Mouse (Mus musculus) olfactory bulb, adult 2 months (tissue): ENCODE measurements around the gene Ssc5d. TPM values are rescaled to one million over a fixed set of nuclear protein-coding genes. Genes with fewer than 3 reads are reported as not detected.

Experiments
- H3K27ac ChIP-seq: fragments of 200-500 bp; 2 replicates; pipeline ENCODE4 v1.5.1; 2012; ENCODE audit warnings: low read depth, low read length; ENCODE audit not compliant: insufficient read depth
- H3K4me1 ChIP-seq: fragments of 200-500 bp; 2 replicates; pipeline ENCODE4 v1.6.1; 2012; ENCODE audit warnings: low read length; ENCODE audit not compliant: control insufficient read depth, insufficient read depth
- H3K4me3 ChIP-seq: fragments of 200-500 bp; 2 replicates; pipeline ENCODE4 v1.5.1; 2012; ENCODE audit warnings: mild to moderate bottlenecking, low read depth, low read length, moderate library complexity; ENCODE audit not compliant: insufficient read depth
- CTCF ChIP-seq: fragments of 200-500 bp; IDR thresholded peaks from 2 replicates; pipeline ENCODE4 v1.5.1; 2012; ENCODE audit warnings: low read depth, mild to moderate bottlenecking, low read length, moderate library complexity; ENCODE audit not compliant: insufficient read depth
- POLR2A ChIP-seq: fragments of 200-500 bp; IDR thresholded peaks from 2 replicates; pipeline ENCODE4 v1.6.1; 2012; ENCODE audit warnings: mild to moderate bottlenecking, low read depth, low read length, moderate library complexity; ENCODE audit not compliant: insufficient read depth
- WGBS: fragments of 180-500 bp; shearing (Covaris S2); methylation state at CpG from one replicate; pipeline ENCODE4 v1.1.7; 2018; 5-methylcytosine and 5-hydroxymethylcytosine counted together
- polyA plus RNA-seq: library from polyadenylated mRNA; stranded (reverse); fragments of >200 nt; gene quantifications from 2 replicates; pipeline ENCODE4 v1.2.4, GENCODE M21; 2012; ENCODE audit warnings: low replicate concordance; ENCODE audit not compliant: missing spikeins, insufficient read depth, insufficient read length

The Ssc5d gene
- polyA plus RNA-seq, 1 experiment = not detected

DNA sequence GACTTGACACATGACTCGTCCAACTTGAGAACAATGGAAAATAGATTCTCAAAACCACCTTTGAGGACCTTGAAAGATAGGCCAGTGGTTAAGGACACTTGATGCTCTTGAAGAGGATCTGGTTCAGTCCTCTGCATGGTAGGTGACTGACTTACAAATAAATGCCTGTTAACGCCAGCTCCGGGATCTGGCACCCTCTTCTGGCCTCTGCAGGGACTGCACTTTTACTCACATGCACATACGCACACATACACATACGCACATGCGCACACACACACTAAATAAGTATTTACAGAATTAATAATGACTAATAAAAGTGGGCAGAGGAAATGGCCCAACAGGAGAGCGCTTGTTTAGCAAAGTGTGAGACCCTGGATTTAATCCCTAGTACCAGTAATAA lies 51.2 kb downstream of the Ssc5d start:
- Histone ChIP-seq H3K4me1 (peaks cover 8% of the 10 kb centered on the region), H3K27ac (no peak overlapping the region), H3K4me3 (no peak overlapping the region)
- 97% methylated on average over 7 of the region's 7 CpGs for WGBS
- TF ChIP-seq CTCF (no peak), POLR2A (no peak)

DNA sequence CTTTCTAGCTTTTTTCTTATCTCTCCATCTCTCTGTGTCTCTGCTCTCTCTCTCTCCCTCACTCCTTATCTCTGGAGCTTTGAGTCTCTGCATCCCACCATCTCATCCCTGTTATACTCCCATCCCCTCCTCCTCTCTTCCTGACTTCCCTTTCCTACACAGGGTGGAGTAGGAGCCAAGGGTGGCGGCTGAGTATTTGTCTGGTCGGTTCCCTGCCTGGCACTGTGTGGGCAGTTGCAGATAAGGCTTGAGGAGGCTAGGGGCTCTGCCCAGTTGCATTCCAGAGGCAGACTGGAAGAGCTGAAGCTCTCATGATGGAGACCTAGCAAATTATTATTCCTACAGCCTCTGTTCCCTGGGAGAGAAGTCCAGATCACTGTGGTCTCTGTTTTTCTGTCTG lies 62.7 kb downstream of the Ssc5d start:
- Histone ChIP-seq H3K27ac (no peak overlapping the region), H3K4me3 (no peak overlapping the region), H3K4me1 (peaks cover 8% of the 10 kb centered on the region; the same call in 1 of the 2 replicates)
- WGBS = 49% methylated on average over 2 of the region's 2 CpGs
- TF ChIP-seq POLR2A (no peak), CTCF (no peak)

GRCm38 (mm10) chr7:4993347-4993998 lies 67.9 kb downstream of the Ssc5d start:
- 65% methylated on average over 55 of the region's 55 CpGs for WGBS
- H3K4me3 ChIP-seq = no peak overlapping the region
- peaks cover 28% of the 10 kb centered on the region for H3K4me1 ChIP-seq
- no peak for TF ChIP-seq POLR2A
- TF ChIP-seq CTCF = no peak
- H3K27ac ChIP-seq = no peak overlapping the region

GRCm38 (mm10) chr7:4993999-4994788 lies 68.6 kb downstream of the Ssc5d start:
- no peak overlapping the region for H3K4me3 ChIP-seq
- peaks cover 28% of the 10 kb centered on the region for H3K4me1 ChIP-seq
- no peak overlapping the region for H3K27ac ChIP-seq
- TF ChIP-seq CTCF (no peak), POLR2A (no peak)
- WGBS = 68% methylated on average over 59 of the region's 59 CpGs

Other genes starting within 250 kb of the Ssc5d start
- not detected in 2 replicates for gene Hspbp1, start 240.7 kb upstream of the Ssc5d start, polyA plus RNA-seq
- not detected in 2 replicates for gene Brsk1, start 235.2 kb upstream of the Ssc5d start, polyA plus RNA-seq
- not detected in 2 replicates for gene Tmem150b, start 200.5 kb upstream of the Ssc5d start, polyA plus RNA-seq
- gene Kmt5c, start 185.7 kb upstream of the Ssc5d start, polyA plus RNA-seq = not detected in 2 replicates
- not detected in 2 replicates for gene Cox6b2, start 172.7 kb upstream of the Ssc5d start, polyA plus RNA-seq
- not detected in 2 replicates for gene Fam71e2, start 154.5 kb upstream of the Ssc5d start, polyA plus RNA-seq
- gene Il11, start 142.9 kb upstream of the Ssc5d start, polyA plus RNA-seq = not detected in 2 replicates
- gene Tmem190, start 142.8 kb upstream of the Ssc5d start, polyA plus RNA-seq = not detected in 2 replicates
- not detected in 2 replicates for gene Tmem238, start 136.1 kb upstream of the Ssc5d start, polyA plus RNA-seq
- not detected in 2 replicates for gene Rpl28, start 132.9 kb upstream of the Ssc5d start, polyA plus RNA-seq
- not detected in 2 replicates for gene Ube2s, start 113.2 kb upstream of the Ssc5d start, polyA plus RNA-seq
- 146 TPM in 1 of 2 replicates, not detected in the other for gene Shisa7, start 81.1 kb upstream of the Ssc5d start, polyA plus RNA-seq
- gene Isoc2b, start 55.5 kb upstream of the Ssc5d start, polyA plus RNA-seq = not detected in 2 replicates
- gene Isoc2a, start 48.6 kb upstream of the Ssc5d start, polyA plus RNA-seq = not detected in 2 replicates
- gene Gm36210, start 19.3 kb upstream of the Ssc5d start, polyA plus RNA-seq = not detected in 2 replicates
- gene Zfp628, start 10.6 kb upstream of the Ssc5d start, polyA plus RNA-seq = not detected in 2 replicates
- gene Nat14, start 3.8 kb upstream of the Ssc5d start, polyA plus RNA-seq = not detected in 2 replicates
- gene Sbk2, start 38.6 kb downstream of the Ssc5d start, polyA plus RNA-seq = not detected in 2 replicates
- not detected in 2 replicates for gene Sbk3, start 45.4 kb downstream of the Ssc5d start, polyA plus RNA-seq
- gene Zfp579, start 70.4 kb downstream of the Ssc5d start, polyA plus RNA-seq = not detected in 2 replicates
- gene Zfp524, start 88.6 kb downstream of the Ssc5d start, polyA plus RNA-seq = not detected in 2 replicates
- gene Fiz1, start 88.9 kb downstream of the Ssc5d start, polyA plus RNA-seq = not detected in 2 replicates
- not detected in 2 replicates for gene Gm44973, start 89.7 kb downstream of the Ssc5d start, polyA plus RNA-seq
- not detected in 2 replicates for gene Zfp865, start 94.6 kb downstream of the Ssc5d start, polyA plus RNA-seq
- not detected in 2 replicates for gene Ccdc106, start 94.8 kb downstream of the Ssc5d start, polyA plus RNA-seq
- not detected in 2 replicates for gene 4632433K11Rik, start 108.3 kb downstream of the Ssc5d start, polyA plus RNA-seq
- not detected in 2 replicates for gene Zfp784, start 112.7 kb downstream of the Ssc5d start, polyA plus RNA-seq
- not detected in 2 replicates for gene Zfp580, start 125.8 kb downstream of the Ssc5d start, polyA plus RNA-seq
- gene U2af2, start 136.4 kb downstream of the Ssc5d start, polyA plus RNA-seq = 837 TPM in 1 of 2 replicates, not detected in the other
- gene Epn1, start 154.4 kb downstream of the Ssc5d start, polyA plus RNA-seq = not detected in 2 replicates
- gene Rfpl4, start 191.2 kb downstream of the Ssc5d start, polyA plus RNA-seq = not detected in 2 replicates
- not detected in 2 replicates for gene Rasl2-9, start 200.2 kb downstream of the Ssc5d start, polyA plus RNA-seq
- gene Vmn1r55, start 223.9 kb downstream of the Ssc5d start, polyA plus RNA-seq = not detected in 2 replicates